Mouse (Mus musculus) liver, embryonic 13.5 days (tissue): ENCODE measurements at regions not wholly inside any gene's neighbourhood (a gene's known extent, or its start where the extent isn't known, plus 50 kb on each side); places are given as distances from the start of the nearest gene placed in this dataset.

Source experiments
- ATAC-seq: fragments of 200-750 bp; cut with Nextera tagmentation; 2 replicates; pipeline ENCODE4 v1.8.0; 2017; ENCODE audit warnings: low read depth, mild to moderate bottlenecking, moderate number of reproducible peaks, moderate library complexity
- DNase-seq: peaks from one replicate; pipeline ENCODE4 v3.0.0; 2022
- H3K27ac ChIP-seq: fragments of 300-500 bp; sonication (generic); 2 replicates; pipeline ENCODE4 v1.5.1; 2015; ENCODE audit warnings: moderate library complexity, mild to moderate bottlenecking, inconsistent platforms
- H3K27me3 ChIP-seq: fragments of 300-500 bp; sonication (generic); 2 replicates; pipeline ENCODE4 v1.6.1; 2015; ENCODE audit warnings: mild to moderate bottlenecking, inconsistent platforms
- H3K36me3 ChIP-seq: fragments of 300-500 bp; sonication (generic); 2 replicates; pipeline ENCODE4 v1.6.1; 2015; ENCODE audit warnings: mild to moderate bottlenecking, inconsistent platforms
- H3K4me1 ChIP-seq: fragments of 300-500 bp; sonication (generic); replicated peaks from 2 replicates; pipeline ENCODE4 v1.6.1; 2015; ENCODE audit warnings: inconsistent platforms
- H3K4me2 ChIP-seq: fragments of 300-500 bp; sonication (generic); 2 replicates; pipeline ENCODE4 v1.6.1; 2015; ENCODE audit warnings: inconsistent platforms, mild to moderate bottlenecking, moderate library complexity
- H3K4me3 ChIP-seq: fragments of 300-500 bp; sonication (generic); replicated peaks from 2 replicates; pipeline ENCODE4 v1.5.1; 2015; ENCODE audit warnings: mild to moderate bottlenecking, inconsistent platforms
- H3K9ac ChIP-seq: fragments of 300-500 bp; sonication (generic); 2 replicates; pipeline ENCODE4 v1.6.1; 2015; ENCODE audit warnings: mild to moderate bottlenecking, inconsistent platforms
- H3K9me3 ChIP-seq: fragments of 300-500 bp; sonication (generic); replicated peaks from 2 replicates; pipeline ENCODE4 v1.6.1; 2016; ENCODE audit warnings: inconsistent platforms
- WGBS: fragments of 180-500 bp; shearing (Covaris S2); methylation state at CpG from one replicate; pipeline ENCODE4 v1.1.7; 2015; ENCODE audit not compliant: insufficient replicate concordance; 5-methylcytosine and 5-hydroxymethylcytosine counted together

DNA sequence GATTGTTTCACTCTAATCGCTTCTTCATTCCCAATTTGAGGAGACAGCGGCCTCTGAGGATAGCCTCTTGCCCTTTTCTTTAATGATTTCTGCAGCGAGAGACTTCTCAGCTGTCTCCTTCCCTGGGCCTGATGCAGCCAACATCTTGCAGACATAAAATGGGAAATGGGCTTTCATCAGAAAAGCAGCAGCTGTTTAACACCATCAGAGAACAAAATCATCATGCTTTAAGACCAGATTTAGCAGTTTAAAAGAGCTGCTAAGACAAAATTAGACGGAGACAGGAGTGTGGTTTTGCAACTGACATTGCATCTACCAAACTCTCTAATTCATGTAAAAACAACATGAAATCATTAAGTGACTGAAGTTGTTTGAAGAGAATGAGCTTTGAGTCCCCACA is 431.2 kb upstream of the Gm10295 start:
- Histone ChIP-seq H3K4me3 (no peak overlapping the region), H3K36me3 (no peaks in the 10 kb centered on the region), H3K9me3 (no peaks in the 10 kb centered on the region), H3K27me3 (no peaks in the 10 kb centered on the region), H3K4me2 (no peak overlapping the region), H3K27ac (no peak overlapping the region), H3K9ac (no peak overlapping the region), H3K4me1 (no peaks in the 10 kb centered on the region)
- DNase-seq (no peak), ATAC-seq (no peak)
- WGBS = 67% methylated on average over 4 of the region's 4 CpGs

DNA sequence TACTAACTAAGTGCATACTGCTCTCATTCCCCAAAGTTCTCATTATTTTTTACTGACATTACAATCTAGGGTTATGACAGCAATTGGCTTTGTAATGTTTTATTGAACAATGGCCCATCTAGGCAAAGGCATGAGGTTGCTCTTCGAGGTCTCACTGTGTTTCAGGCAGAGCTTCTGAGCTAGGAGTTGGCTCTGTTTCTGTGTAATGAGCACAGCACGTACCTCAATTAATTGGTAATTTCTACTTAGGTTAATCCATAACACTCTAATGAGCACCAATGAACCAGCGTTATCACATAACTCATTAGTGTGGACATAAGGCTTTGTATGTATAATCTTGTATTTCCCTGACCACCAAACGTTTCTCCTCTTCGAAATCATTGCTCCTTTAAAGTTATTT is 398.6 kb upstream of the Gm10295 start:
- H3K4me2 ChIP-seq = no peak overlapping the region
- H3K27ac ChIP-seq = no peak overlapping the region
- H3K27me3 ChIP-seq = no peaks in the 10 kb centered on the region
- 65% methylated on average over 5 of the region's 5 CpGs for WGBS
- H3K9me3 ChIP-seq = no peaks in the 10 kb centered on the region
- H3K36me3 ChIP-seq = no peaks in the 10 kb centered on the region
- ATAC-seq (no peak), DNase-seq (no peak)
- no peak overlapping the region for H3K4me3 ChIP-seq
- no peaks in the 10 kb centered on the region for H3K4me1 ChIP-seq
- H3K9ac ChIP-seq = no peak overlapping the region

DNA sequence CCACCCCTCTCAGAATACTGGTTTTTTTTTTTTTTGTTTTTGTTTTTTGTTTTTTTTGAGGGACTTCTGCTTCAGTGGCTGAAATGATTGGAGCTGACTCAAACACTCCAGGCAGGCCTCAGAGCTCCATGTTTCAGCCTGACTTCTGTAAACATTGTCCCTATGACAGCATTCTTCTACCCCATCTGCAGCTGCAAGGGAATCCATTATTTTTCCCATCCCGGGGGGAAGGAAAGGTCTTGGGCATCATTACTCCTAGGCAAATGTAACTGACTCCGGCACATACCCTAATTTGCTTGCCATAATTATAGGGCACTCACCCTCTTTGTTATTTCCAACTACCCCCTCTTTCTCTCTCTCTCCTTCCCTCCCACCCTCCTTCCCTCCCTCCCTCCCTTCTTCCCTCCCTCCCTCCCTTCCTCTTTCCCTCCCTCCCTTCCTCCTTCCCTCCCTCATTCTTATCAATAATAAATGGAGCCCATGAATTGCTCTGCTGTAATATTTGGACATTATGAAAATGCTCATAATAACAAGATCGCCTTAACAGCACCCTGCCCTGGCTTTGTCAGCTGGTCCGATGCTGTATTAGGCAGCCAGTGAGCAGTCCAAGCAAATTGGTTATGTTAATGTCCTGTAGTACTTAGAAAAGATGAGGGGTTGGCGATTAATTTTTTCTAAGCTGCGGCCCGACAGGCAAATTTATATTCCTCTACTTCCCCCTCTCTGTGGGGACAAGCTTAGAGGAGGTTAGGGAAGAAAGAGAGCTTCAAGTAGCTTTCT is 395.0 kb upstream of the Gm10295 start:
- Histone ChIP-seq H3K9ac (no peak overlapping the region), H3K4me3 (no peak overlapping the region), H3K4me2 (no peak overlapping the region), H3K27ac (no peak overlapping the region), H3K27me3 (no peaks in the 10 kb centered on the region), H3K36me3 (no peaks in the 10 kb centered on the region), H3K4me1 (no peaks in the 10 kb centered on the region), H3K9me3 (no peaks in the 10 kb centered on the region)
- no peak for ATAC-seq
- DNase-seq = no peak
- WGBS = 71% methylated on average over 7 of the region's 7 CpGs

DNA sequence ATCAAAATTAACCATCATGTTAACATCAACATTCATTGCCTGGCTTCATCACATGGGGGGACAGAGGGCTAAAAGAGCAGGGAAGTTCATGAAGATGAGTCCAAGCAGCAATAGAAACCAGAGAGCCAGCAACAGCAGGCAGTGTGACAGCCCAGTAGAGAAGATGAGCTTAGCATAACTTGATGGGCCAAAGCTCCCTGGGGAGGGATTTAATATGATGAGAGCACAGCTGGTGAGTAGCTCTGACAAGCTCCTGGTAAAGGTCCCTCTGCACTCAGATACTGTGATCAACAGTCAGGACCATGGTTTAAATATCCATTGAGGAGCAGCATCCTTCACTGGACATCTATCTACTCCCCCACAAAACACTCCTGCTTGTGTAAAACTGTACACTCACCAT is 377.2 kb upstream of the Gm10295 start:
- no peak overlapping the region for H3K9ac ChIP-seq
- no peak for DNase-seq

DNA sequence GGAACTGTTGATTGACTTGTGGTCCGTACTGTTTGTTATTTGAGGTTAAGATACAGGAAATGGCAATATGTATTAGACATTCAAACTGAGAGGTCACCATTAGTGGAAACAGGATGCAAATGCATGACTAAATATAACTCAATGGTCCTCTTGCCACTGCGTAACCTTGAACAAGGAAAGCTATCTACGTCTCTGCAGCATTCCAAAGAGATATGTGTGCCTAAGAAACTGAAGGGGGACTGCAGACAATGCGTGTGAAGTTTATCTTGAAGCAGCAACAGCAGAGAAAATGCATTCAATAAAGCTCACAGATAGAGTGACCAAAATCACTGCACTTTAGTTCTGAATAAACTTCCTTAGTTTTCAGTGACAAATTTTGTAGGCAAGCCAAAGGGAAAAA is 356.9 kb upstream of the Gm10295 start:
- Histone ChIP-seq H3K4me1 (peaks cover 9% of the 10 kb centered on the region; the same call in 1 of the 2 replicates), H3K4me3 (no peak overlapping the region), H3K4me2 (no peak overlapping the region), H3K36me3 (no peaks in the 10 kb centered on the region), H3K9ac (no peak overlapping the region), H3K9me3 (no peaks in the 10 kb centered on the region), H3K27ac (no peak overlapping the region), H3K27me3 (peaks cover 27% of the 10 kb centered on the region)
- 11% methylated on average over 4 of the region's 4 CpGs for WGBS
- ATAC-seq = no peak
- DNase-seq = no peak

More for the DNA sequence above, 377.2 kb upstream of the Gm10295 start:
- no peaks in the 10 kb centered on the region for H3K27me3 ChIP-seq
- no peaks in the 10 kb centered on the region for H3K36me3 ChIP-seq
- H3K4me2 ChIP-seq = no peak overlapping the region
- H3K27ac ChIP-seq = no peak overlapping the region
- H3K4me1 ChIP-seq = no peaks in the 10 kb centered on the region
- no peak overlapping the region for H3K4me3 ChIP-seq
- H3K9me3 ChIP-seq = no peaks in the 10 kb centered on the region
- ATAC-seq = no peak

DNA sequence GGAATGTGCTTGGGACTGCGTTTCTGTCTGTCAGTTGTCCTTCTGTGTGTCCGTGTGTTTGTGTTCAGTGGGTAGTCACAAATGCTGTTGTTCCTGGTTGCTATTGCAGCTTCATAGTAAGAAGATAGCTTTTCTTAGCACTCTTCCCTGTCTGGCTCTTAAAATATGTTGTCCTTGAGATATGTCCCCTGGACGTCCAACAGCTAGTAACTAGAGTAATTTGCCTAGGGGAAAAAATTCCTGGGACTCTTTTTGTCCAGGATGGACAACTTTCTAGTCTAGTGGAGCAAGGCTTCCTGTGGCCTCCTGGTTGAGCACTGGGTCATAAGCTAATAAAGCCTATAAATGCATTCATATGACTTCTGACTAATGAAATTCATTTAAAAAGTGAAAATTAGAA is 354.9 kb upstream of the Gm10295 start:
- no peak for DNase-seq
- H3K9ac ChIP-seq = no peak overlapping the region
- H3K36me3 ChIP-seq = no peaks in the 10 kb centered on the region
- H3K9me3 ChIP-seq = no peaks in the 10 kb centered on the region
- no peak overlapping the region for H3K4me3 ChIP-seq
- no peak overlapping the region for H3K27ac ChIP-seq
- no peak overlapping the region for H3K4me2 ChIP-seq
- no peak for ATAC-seq
- WGBS = 35% methylated on average over 3 of the region's 3 CpGs
- peaks cover 27% of the 10 kb centered on the region for H3K27me3 ChIP-seq
- H3K4me1 ChIP-seq = peaks cover 9% of the 10 kb centered on the region; the same call in 1 of the 2 replicates

DNA sequence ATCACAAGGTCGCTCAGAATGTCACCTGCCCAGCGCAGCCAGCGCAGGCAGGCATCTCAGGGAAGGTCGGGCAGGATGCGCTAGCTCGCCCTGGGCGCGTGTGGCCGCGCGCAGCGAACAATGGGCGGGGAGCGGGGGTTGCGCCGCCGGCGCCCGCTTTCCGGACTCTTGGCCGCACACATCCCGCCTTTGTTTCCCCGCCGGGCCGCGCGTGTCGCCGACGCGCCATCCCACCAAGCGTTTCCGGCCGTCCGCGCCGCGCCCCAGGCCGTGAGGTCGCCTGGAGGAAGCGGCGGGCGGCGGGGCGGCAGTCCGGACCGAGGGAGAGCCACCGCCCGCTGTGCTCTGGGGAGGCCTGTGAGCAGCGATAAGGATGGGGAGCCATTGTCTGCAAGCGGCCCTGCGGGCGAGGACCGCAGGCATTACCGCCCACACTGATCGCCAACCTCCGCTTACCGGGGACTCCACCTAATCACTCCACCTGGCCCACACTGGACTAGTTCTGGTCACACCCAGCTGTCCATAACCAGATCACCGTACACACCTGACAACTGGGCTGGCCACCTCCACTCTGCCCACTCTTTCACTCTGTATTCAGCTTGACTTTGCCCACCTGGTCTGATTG is 354.3 kb upstream of the Gm10295 start:
- under 1% methylated on average over 59 of the region's 59 CpGs for WGBS
- peak overlapping the region; percentile 63 for H3K4me2 ChIP-seq
- no peak overlapping the region for H3K9ac ChIP-seq
- H3K27me3 ChIP-seq = peaks cover 27% of the 10 kb centered on the region
- H3K9me3 ChIP-seq = no peaks in the 10 kb centered on the region
- H3K4me3 ChIP-seq = peak overlapping the region; percentile 41
- H3K36me3 ChIP-seq = no peaks in the 10 kb centered on the region
- ATAC-seq (peak; percentile 74), DNase-seq (peak; percentile 13)
- H3K4me1 ChIP-seq = peaks cover 9% of the 10 kb centered on the region; the same call in 1 of the 2 replicates
- no peak overlapping the region for H3K27ac ChIP-seq

DNA sequence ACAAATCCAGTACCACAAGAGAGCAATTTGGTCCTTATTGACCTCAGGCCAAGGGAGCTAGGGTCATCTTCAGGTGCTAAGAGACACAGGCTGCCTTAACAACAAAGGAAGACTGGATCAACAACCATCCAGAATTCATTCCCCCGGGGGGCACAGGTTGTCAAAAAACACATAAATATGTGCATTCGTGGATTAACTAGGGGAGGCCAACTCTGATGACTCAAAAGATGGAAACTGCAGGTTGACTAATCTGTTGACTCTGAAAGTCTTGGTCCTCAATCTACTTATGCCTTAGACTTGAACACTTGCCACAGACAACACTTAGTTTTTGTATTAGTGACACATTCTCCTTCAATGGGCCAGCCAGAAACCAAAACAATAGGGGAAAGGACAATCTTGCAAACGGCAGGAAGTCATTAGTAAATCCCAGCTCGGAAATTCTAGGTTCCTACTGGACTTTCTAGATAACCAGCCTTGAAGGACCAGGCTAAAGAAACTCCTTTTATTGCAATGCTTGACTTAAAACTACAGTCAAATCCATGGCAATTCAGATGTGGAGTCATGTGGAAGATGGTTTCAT is 353.5 kb upstream of the Gm10295 start:
- Histone ChIP-seq H3K4me3 (no peak overlapping the region), H3K9ac (no peak overlapping the region)
- 27% methylated on average over 4 of the region's 4 CpGs for WGBS

More for the DNA sequence above, 353.5 kb upstream of the Gm10295 start:
- Histone ChIP-seq H3K9me3 (no peaks in the 10 kb centered on the region), H3K27ac (no peak overlapping the region), H3K4me2 (peak overlapping the region; percentile 63; the same call in 1 of the 2 replicates), H3K27me3 (peaks cover 27% of the 10 kb centered on the region), H3K4me1 (peaks cover 9% of the 10 kb centered on the region; the same call in 1 of the 2 replicates), H3K36me3 (no peaks in the 10 kb centered on the region)
- DNase-seq (no peak), ATAC-seq (no peak)
